In genomic region chr10:37145456-37145855, GRCm38 (mm10) we compare ENCODE assay signal across 18 mouse cellular contexts.
"Had no signal": no experiment of that assay in that cellular context is flagged by ENCODE, and none has a peak within 500 bp of the region (broad histone marks: within the 10 kb centered on the region; RNA-seq: fewer than 3 reads in every experiment).

No protein-coding gene starts in this region.

- H3K9ac ChIP-seq: lung, embryonic 14.5 days; midbrain, embryonic 12.5 days; neural tube, embryonic 13.5 days; neural tube, embryonic 15.5 days had no signal

- H3K27me3 ChIP-seq: midbrain, embryonic 12.5 days; neural tube, embryonic 13.5 days; neural tube, embryonic 15.5 days had no signal

- DNase-seq: lung, adult 18-20 months; lung, embryonic 14.5 days; lung, postnatal 10 days; lung, postnatal 4 days; midbrain, embryonic 14.5 days; retina, postnatal 1 day; right cerebral cortex, adult 18-20 months; right cerebral cortex, postnatal 25 days; right cerebral cortex, postnatal 4 days; spleen, adult 18-20 months; thymus, adult 18-20 months; thymus, postnatal 25 days; thymus, postnatal 4 days had no signal

- ATAC-seq: midbrain, embryonic 16.5 days had no signal

- H3K4me3 ChIP-seq: midbrain, embryonic 12.5 days; myocyte; neural tube, embryonic 13.5 days; neural tube, embryonic 15.5 days had no signal

- H3K9me3 ChIP-seq: midbrain, embryonic 12.5 days; neural tube, embryonic 13.5 days; neural tube, embryonic 15.5 days had no signal

- H3K27ac ChIP-seq: midbrain, embryonic 12.5 days; neural tube, embryonic 13.5 days; neural tube, embryonic 15.5 days had no signal

- H3K36me3 ChIP-seq: midbrain, embryonic 12.5 days; neural tube, embryonic 13.5 days; neural tube, embryonic 15.5 days had no signal

- H3K4me2 ChIP-seq: lung, embryonic 14.5 days; midbrain, embryonic 12.5 days; neural tube, embryonic 13.5 days; neural tube, embryonic 15.5 days had no signal
